Mouse (Mus musculus) liver, adult 2 months (tissue): ENCODE measurements at regions not wholly inside any gene's neighbourhood (a gene's known extent, or its start where the extent isn't known, plus 50 kb on each side); places are given as distances from the start of the nearest gene placed in this dataset.
A peak's percentile ranks its signal among the peaks of the same experiment; 100 is the strongest.

ENCODE experiments used
- DNase-seq: peaks from one replicate; pipeline ENCODE4 v3.0.0-alpha.2; 2011; ENCODE audit warnings: low read depth, low spot score; ENCODE audit errors: extremely low read depth
- H3K27ac ChIP-seq: fragments of 200-500 bp; replicated peaks from 2 replicates; pipeline ENCODE4 v1.5.1; 2012; ENCODE audit warnings: low read depth, mild to moderate bottlenecking, control low read depth, inconsistent platforms, low read length; ENCODE audit not compliant: insufficient read depth
- H3K27me3 ChIP-seq: fragments of 200-500 bp; 2 replicates; pipeline ENCODE4 v1.6.1; 2012; ENCODE audit warnings: mild to moderate bottlenecking, moderate library complexity, low read length, inconsistent platforms; ENCODE audit not compliant: control insufficient read depth, insufficient read depth
- H3K36me3 ChIP-seq: fragments of 200-500 bp; 2 replicates; pipeline ENCODE4 v1.6.1; 2012; ENCODE audit warnings: low read length, inconsistent platforms; ENCODE audit not compliant: control insufficient read depth, insufficient read depth
- H3K4me1 ChIP-seq: fragments of 200-500 bp; 2 replicates; pipeline ENCODE4 v1.6.1; 2011; ENCODE audit warnings: low read length; ENCODE audit not compliant: control insufficient read depth, insufficient read depth
- H3K4me3 ChIP-seq: fragments of 200-500 bp; 2 replicates; pipeline ENCODE4 v1.5.1; 2011; ENCODE audit warnings: low read depth, mild to moderate bottlenecking, control low read depth, low read length, moderate library complexity; ENCODE audit not compliant: insufficient read depth
- H3K79me2 ChIP-seq: fragments of 200-500 bp; 2 replicates; pipeline ENCODE4 v1.6.1; 2012; ENCODE audit warnings: inconsistent platforms, mild to moderate bottlenecking, low read length, moderate library complexity; ENCODE audit not compliant: control insufficient read depth, insufficient read depth
- H3K9ac ChIP-seq: fragments of 200-500 bp; 2 replicates; pipeline ENCODE4 v1.6.1; 2012; ENCODE audit warnings: low read depth, mild to moderate bottlenecking, control low read depth, inconsistent platforms, low read length
- CTCF ChIP-seq: fragments of 200-500 bp; IDR thresholded peaks from 2 replicates; pipeline ENCODE4 v1.5.1; 2011; ENCODE audit warnings: low read depth, low read length, control low read depth
- POLR2A ChIP-seq: fragments of 200-500 bp; IDR thresholded peaks from 2 replicates; pipeline ENCODE4 v1.6.1; 2011; ENCODE audit warnings: low read length, control low read depth; ENCODE audit not compliant: insufficient read depth; ENCODE audit errors: extremely low read depth
- WGBS: fragments of 180-500 bp; shearing (Covaris S2); methylation state at CpG from one replicate; pipeline ENCODE4 v1.1.7; 2018; 5-methylcytosine and 5-hydroxymethylcytosine counted together

DNA sequence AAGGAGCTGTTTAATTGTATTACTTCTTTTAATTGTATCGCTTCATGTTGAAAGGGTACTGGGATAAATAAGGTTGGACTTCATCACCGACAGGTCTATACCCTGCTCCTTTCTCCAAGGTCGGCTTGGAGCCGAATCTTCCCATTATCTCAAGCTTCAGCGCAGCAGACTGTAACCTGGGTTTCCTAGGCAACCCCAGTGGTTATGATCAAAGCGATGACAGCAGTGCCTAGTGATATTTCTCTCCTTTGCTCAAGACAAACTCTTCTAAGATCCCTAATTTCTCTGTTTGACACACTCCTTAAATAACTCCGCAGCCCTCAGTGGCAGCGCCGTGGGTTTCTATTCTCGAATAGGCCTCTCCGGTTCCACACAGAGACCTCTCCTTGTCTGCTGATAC is 95.2 kb downstream of the Otud1 start:
- Histone ChIP-seq H3K36me3 (no peaks in the 10 kb centered on the region), H3K9ac (no peak overlapping the region), H3K27ac (no peak overlapping the region), H3K4me1 (no peaks in the 10 kb centered on the region), H3K27me3 (no peaks in the 10 kb centered on the region), H3K79me2 (no peaks in the 10 kb centered on the region), H3K4me3 (no peak overlapping the region)
- WGBS = 91% methylated on average over 11 of the region's 11 CpGs
- TF ChIP-seq POLR2A (no peak), CTCF (no peak)
- DNase-seq = no peak

- TF ChIP-seq POLR2A = no peak
- no peak for TF ChIP-seq CTCF
- H3K79me2 ChIP-seq = no peaks in the 10 kb centered on the region
- no peaks in the 10 kb centered on the region for H3K27me3 ChIP-seq
- H3K36me3 ChIP-seq = no peaks in the 10 kb centered on the region
- DNase-seq = no peak
- no peak overlapping the region for H3K9ac ChIP-seq
- no peak overlapping the region for H3K27ac ChIP-seq
- H3K4me1 ChIP-seq = no peaks in the 10 kb centered on the region
- H3K4me3 ChIP-seq = no peak overlapping the region
Observed at GRCm38 (mm10) chr2:19753479-19753878, 95.9 kb downstream of the Otud1 start.

DNA sequence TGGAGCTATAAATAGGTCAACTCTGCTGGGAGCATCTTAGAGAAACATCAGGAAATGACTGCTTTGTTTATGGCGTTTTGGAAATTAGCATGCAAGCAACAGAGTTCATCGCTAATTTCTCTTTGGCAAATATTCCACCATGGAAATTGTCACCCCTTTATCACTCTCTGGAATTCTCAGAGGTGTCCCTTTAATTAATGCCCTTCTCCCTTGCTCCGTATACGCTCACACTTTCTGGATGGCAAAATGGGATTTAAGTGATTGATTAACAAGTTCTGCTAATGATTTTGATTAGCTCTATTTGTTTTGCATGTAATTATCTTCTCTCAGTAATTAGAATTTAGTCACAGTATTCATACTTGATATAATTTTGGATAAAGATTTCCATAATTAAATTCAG is 100.4 kb downstream of the Otud1 start:
- TF ChIP-seq POLR2A (no peak), CTCF (no peak)
- DNase-seq = no peak
- Histone ChIP-seq H3K9ac (no peak overlapping the region), H3K79me2 (no peaks in the 10 kb centered on the region), H3K27ac (no peak overlapping the region), H3K4me3 (no peak overlapping the region), H3K4me1 (no peaks in the 10 kb centered on the region), H3K36me3 (no peaks in the 10 kb centered on the region), H3K27me3 (no peaks in the 10 kb centered on the region)
- WGBS = 55% methylated on average over 4 of the region's 4 CpGs

DNA sequence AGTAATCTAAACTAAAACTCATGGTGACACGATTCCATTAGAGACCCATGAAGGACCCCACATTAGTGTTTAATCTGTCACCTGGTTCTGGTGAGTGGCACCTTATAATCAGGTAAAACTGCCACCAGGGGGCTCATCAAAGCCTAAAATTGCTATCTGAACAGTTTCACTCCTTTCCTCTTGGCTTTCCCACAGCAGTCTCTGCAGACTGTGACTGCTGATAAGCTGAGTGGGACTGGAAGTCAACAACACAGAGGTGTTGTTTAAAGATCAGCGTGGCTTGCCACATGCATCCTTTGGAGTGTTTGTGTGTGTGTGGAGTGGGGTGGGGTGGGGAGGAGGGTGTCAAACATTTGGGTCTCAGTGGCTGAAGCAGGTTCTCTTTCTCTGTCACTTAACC is 101.6 kb downstream of the Otud1 start:
- WGBS = 25% methylated on average over 2 of the region's 2 CpGs
- Histone ChIP-seq H3K36me3 (no peaks in the 10 kb centered on the region), H3K79me2 (no peaks in the 10 kb centered on the region), H3K9ac (no peak overlapping the region), H3K4me3 (no peak overlapping the region), H3K4me1 (no peaks in the 10 kb centered on the region), H3K27ac (no peak overlapping the region), H3K27me3 (no peaks in the 10 kb centered on the region; the same call in 1 of the 2 replicates)
- DNase-seq = peak; percentile 23
- TF ChIP-seq CTCF (no peak), POLR2A (no peak)

DNA sequence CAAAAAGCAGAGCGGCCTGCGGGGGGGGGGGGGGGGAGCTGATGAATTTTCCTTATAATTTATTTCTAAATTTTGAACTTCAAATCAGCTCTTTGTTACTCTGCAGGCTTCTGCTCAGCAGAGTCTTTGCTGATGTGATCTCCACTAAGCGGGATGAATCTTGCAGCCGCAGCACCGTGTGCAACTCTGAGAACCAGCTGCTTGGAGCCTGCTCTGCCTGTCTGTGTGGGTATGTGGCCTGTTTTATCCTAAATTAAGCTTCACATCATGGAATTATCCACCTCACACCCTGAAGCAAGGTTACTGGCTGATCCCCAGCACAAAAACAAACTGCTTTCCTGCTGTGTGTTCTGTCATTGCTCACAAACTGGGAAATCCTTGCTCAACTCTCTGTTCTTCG is 102.0 kb downstream of the Otud1 start:
- Histone ChIP-seq H3K4me3 (no peak overlapping the region), H3K4me1 (no peaks in the 10 kb centered on the region), H3K9ac (no peak overlapping the region), H3K79me2 (no peaks in the 10 kb centered on the region), H3K36me3 (no peaks in the 10 kb centered on the region), H3K27me3 (no peaks in the 10 kb centered on the region; the same call in 1 of the 2 replicates), H3K27ac (no peak overlapping the region)
- 70% methylated on average over 6 of the region's 6 CpGs for WGBS
- no peak for DNase-seq
- no peak for TF ChIP-seq CTCF

GRCm38 (mm10) chr2:19762996-19763395 is 105.4 kb downstream of the Otud1 start:
- H3K27me3 ChIP-seq = no peaks in the 10 kb centered on the region; the same call in 1 of the 2 replicates
- no peak overlapping the region for H3K4me3 ChIP-seq
- H3K36me3 ChIP-seq = no peaks in the 10 kb centered on the region
- 77% methylated on average over 3 of the region's 3 CpGs for WGBS
- H3K9ac ChIP-seq = no peak overlapping the region
- no peak overlapping the region for H3K27ac ChIP-seq
- DNase-seq = no peak
- no peak for TF ChIP-seq POLR2A
- H3K79me2 ChIP-seq = no peaks in the 10 kb centered on the region
- H3K4me1 ChIP-seq = no peaks in the 10 kb centered on the region
